Mouse (Mus musculus): ENCODE data around the gene Imp4.

- TF ChIP-seq CTCF (IDR thresholded peaks at IDR 0.05) (no peak), POLR2A (IDR thresholded peaks at IDR 0.05; ENCODE audit: insufficient read depth, low read depth, low read length) (no peak), EP300 (IDR thresholded peaks at IDR 0.05; ENCODE audit: insufficient read depth, low read depth, low read length) (no peak)
Measured at GRCm38 (mm10) chr1:34464310-34464817, 24.7 kb downstream of the Imp4 start.

All from heart, adult 2 months (tissue).